Mouse (Mus musculus) neural tube, embryonic 13.5 days (tissue): ENCODE results near the gene Rdh5. TPM values are rescaled to one million over a fixed set of nuclear protein-coding genes. Genes with fewer than 3 reads are reported as not detected.

Experiments used
- ATAC-seq: fragments of 200-750 bp; cut with Nextera tagmentation; 2 replicates; pipeline ENCODE4 v1.8.0; 2017; ENCODE audit warnings: low read depth, mild to moderate bottlenecking, moderate TSS enrichment, moderate library complexity
- H3K27ac ChIP-seq: fragments of 300-500 bp; sonication (generic); replicated peaks from 2 replicates; pipeline ENCODE4 v1.5.1; 2015; ENCODE audit warnings: moderate library complexity, mild to moderate bottlenecking, inconsistent platforms
- H3K27me3 ChIP-seq: fragments of 300-500 bp; sonication (generic); 2 replicates; pipeline ENCODE4 v1.6.1; 2015; ENCODE audit warnings: mild to moderate bottlenecking, inconsistent platforms
- H3K36me3 ChIP-seq: fragments of 300-500 bp; sonication (generic); 2 replicates; pipeline ENCODE4 v1.6.1; 2015; ENCODE audit warnings: mild to moderate bottlenecking, inconsistent platforms
- H3K4me1 ChIP-seq: fragments of 300-500 bp; sonication (generic); replicated peaks from 2 replicates; pipeline ENCODE4 v1.6.1; 2015; ENCODE audit warnings: inconsistent platforms
- H3K4me2 ChIP-seq: fragments of 300-500 bp; sonication (generic); 2 replicates; pipeline ENCODE4 v1.6.1; 2015; ENCODE audit warnings: inconsistent platforms, mild to moderate bottlenecking, moderate library complexity
- H3K4me3 ChIP-seq: fragments of 300-500 bp; sonication (generic); 2 replicates; pipeline ENCODE4 v1.5.1; 2015; ENCODE audit warnings: mild to moderate bottlenecking, inconsistent platforms
- H3K9ac ChIP-seq: fragments of 300-500 bp; sonication (generic); 2 replicates; pipeline ENCODE4 v1.6.1; 2015; ENCODE audit warnings: moderate library complexity, mild to moderate bottlenecking, inconsistent platforms
- H3K9me3 ChIP-seq: fragments of 300-500 bp; sonication (generic); 2 replicates; pipeline ENCODE4 v1.6.1; 2016; ENCODE audit warnings: inconsistent platforms
- WGBS: fragments of 180-500 bp; shearing (Covaris S2); methylation state at CpG from one replicate; pipeline ENCODE4 v1.1.7; 2015; 5-methylcytosine and 5-hydroxymethylcytosine counted together
- polyA plus RNA-seq: library from polyadenylated mRNA; unstranded; fragments of >200 nt; fragmentation: Nextera tagmentation; extraction: Ambion mirVana; gene quantifications from 2 replicates; pipeline ENCODE4 v1.2.1, GENCODE M21; 2015

Gene Rdh5
- polyA plus RNA-seq, 1 experiment from 2014 or later, result 14.1 TPM

DNA sequence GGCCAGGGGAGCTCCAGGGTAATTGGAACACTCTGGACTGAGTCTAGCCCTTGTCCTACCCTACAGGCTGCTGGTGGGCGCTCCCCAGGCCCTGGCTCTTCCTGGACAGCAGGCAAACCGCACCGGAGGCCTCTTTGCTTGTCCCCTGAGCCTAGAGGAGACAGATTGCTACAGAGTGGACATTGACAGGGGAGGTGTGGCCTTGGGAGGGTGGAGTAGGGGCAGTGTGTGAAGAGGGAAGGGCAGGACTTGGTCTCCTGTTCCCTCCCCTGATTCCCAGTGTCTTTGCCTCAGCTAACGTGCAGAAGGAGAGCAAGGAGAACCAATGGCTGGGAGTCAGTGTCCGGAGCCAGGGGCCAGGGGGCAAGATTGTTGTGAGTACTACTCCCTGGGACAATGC is 16.3 kb upstream of the Rdh5 start:
- ATAC-seq, result no peak
- H3K36me3 ChIP-seq, result no peaks in the 10 kb centered on the region
- peaks cover 8% of the 10 kb centered on the region; the same call in 1 of the 2 replicates for H3K4me1 ChIP-seq
- H3K4me3 ChIP-seq, result no peak overlapping the region
- 65% methylated on average over 5 of the region's 5 CpGs for WGBS
- H3K9me3 ChIP-seq, result no peaks in the 10 kb centered on the region
- peaks cover 32% of the 10 kb centered on the region for H3K27me3 ChIP-seq
- no peak overlapping the region for H3K4me2 ChIP-seq
- H3K9ac ChIP-seq, result no peak overlapping the region
- no peak overlapping the region for H3K27ac ChIP-seq

DNA sequence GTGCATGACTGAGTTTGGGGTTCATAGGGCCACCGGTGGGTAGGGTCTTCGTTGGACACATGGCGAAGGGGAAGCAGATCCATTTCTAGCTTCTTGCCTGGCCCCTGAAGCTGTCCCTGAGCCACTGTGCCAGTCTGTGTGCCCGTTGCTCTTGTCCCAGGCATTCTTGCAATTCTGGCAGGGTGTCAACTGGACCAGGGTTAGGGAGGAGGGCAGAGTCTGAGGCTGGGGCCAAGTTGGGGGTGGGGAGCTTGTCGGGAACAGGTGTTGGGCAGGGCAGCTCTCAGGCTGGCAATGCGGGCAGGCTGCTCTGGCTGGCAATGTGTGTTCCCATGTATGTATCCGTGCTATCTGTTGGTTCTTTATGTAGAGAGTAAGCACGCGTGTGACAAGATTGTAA is 15.8 kb upstream of the Rdh5 start:
- ATAC-seq, result no peak

GRCm38 (mm10) chr10:128937756-128938390 is 15.2 kb upstream of the Rdh5 start:
- no peak for ATAC-seq
- H3K4me1 ChIP-seq, result peaks cover 17% of the 10 kb centered on the region
- H3K9me3 ChIP-seq, result no peaks in the 10 kb centered on the region
- H3K9ac ChIP-seq, result no peak overlapping the region
- peaks cover 43% of the 10 kb centered on the region for H3K27me3 ChIP-seq
- no peak overlapping the region for H3K4me2 ChIP-seq
- H3K36me3 ChIP-seq, result no peaks in the 10 kb centered on the region
- H3K27ac ChIP-seq, result no peak overlapping the region
- WGBS, result 74% methylated on average over 12 of the region's 12 CpGs
- H3K4me3 ChIP-seq, result no peak overlapping the region

More for the DNA sequence above, 15.8 kb upstream of the Rdh5 start:
- no peak overlapping the region for H3K9ac ChIP-seq
- no peak overlapping the region for H3K4me3 ChIP-seq
- peaks cover 37% of the 10 kb centered on the region for H3K27me3 ChIP-seq
- H3K36me3 ChIP-seq, result no peaks in the 10 kb centered on the region
- no peak overlapping the region for H3K4me2 ChIP-seq
- peaks cover 13% of the 10 kb centered on the region for H3K4me1 ChIP-seq
- no peaks in the 10 kb centered on the region for H3K9me3 ChIP-seq
- WGBS, result 85% methylated on average over 9 of the region's 9 CpGs
- no peak overlapping the region for H3K27ac ChIP-seq

- Histone ChIP-seq H3K27ac (no peak overlapping the region), H3K9me3 (no peaks in the 10 kb centered on the region), H3K9ac (peak overlapping the region; percentile 22; the same call in 1 of the 2 replicates), H3K4me2 (peak overlapping the region; percentile 65), H3K4me3 (peak overlapping the region; percentile 43; the same call in 1 of the 2 replicates), H3K27me3 (peaks cover 62% of the 10 kb centered on the region), H3K36me3 (no peaks in the 10 kb centered on the region), H3K4me1 (peaks cover 17% of the 10 kb centered on the region)
- WGBS, result 67% methylated on average over 8 of the region's 8 CpGs
- no peak for ATAC-seq
Measured at GRCm38 (mm10) chr10:128935826-128936440, 13.2 kb upstream of the Rdh5 start.

DNA sequence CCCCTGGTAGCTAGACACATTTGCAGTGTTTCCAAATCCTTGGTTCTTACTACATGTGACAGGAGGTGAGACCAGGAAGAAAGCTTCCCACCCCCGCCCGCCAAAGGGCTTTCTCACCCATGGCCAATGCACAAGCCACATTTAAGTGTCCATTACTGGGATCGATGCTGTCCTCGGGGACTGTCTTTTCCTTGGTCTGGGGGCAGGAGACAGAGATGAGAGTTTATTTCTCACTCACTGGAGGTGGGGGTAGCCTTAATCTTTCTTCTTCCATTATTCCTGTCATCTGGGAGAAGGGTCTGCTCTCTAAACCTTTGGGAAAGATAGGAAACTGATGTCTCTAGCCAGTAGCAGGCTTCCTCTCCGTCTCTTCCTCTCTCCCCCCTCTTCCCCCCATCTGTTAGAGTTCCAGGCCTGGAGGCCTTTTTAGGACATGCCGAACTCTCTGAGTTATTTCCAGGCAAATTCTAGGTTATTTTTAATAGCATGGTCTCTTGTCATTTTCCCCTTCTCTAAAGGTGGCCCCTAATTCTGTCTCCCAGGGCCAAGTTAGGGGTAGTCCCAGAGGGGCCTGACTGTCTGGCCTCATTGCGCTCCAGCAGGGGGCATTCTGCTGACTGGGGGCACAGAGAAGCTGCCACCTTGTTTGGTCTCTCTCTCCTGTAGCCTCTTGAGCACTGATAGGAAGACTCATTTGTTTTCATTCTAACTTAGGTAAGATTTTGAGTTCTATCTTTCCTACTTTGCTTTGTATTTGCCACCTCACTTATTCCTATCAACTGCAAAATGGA is 12.5 kb upstream of the Rdh5 start:
- peak overlapping the region; percentile 56; the same call in 1 of the 2 replicates for H3K9ac ChIP-seq
- no peak for ATAC-seq
- H3K9me3 ChIP-seq, result no peaks in the 10 kb centered on the region
- H3K27ac ChIP-seq, result no peak overlapping the region; the same call in 1 of the 2 replicates
- peak overlapping the region; percentile 65 for H3K4me2 ChIP-seq
- 68% methylated on average over 7 of the region's 7 CpGs for WGBS
- H3K4me3 ChIP-seq, result peak overlapping the region; percentile 43; the same call in 1 of the 2 replicates
- H3K36me3 ChIP-seq, result no peaks in the 10 kb centered on the region
- peaks cover 65% of the 10 kb centered on the region for H3K27me3 ChIP-seq
- peaks cover 17% of the 10 kb centered on the region for H3K4me1 ChIP-seq

DNA sequence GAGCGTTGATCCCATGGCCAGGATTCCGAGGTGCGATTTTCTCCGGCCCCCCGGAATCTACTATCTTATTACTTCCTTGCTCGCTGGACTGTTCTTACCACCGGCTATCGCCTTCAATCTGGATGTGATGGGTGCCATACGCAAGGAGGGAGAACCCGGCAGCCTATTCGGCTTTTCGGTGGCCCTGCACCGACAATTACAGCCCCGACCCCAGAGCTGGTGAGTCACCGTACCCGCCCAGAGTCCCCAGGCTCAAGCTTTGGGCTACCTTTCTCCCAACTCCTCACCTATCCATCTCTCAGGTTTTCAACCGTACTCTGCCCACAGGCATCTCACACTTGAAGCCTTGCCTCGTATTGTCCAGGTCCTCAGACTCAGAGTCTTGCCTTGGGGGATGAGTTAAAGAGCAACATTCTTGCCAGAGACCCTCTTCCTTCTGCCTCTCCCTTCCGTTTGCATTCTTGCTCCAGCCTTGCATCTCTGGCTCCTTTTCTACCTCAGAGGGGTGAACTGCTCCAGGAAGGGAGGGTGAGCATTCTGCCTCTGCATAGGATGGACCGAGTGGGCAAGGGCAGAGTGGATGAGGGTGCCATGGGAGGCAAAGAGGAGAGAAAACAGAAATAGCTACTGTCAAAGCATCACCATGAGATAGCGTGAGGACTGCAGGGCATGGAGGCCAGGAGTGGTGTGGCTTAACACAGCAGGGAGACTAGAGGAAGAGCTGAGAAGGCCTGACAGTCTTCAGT is 11.5 kb upstream of the Rdh5 start:
- 4% methylated on average over 21 of the region's 21 CpGs for WGBS
- 0 out of 2 replicates have a peak, but pooled peaks have one; percentile 21 for ATAC-seq
- peaks cover 17% of the 10 kb centered on the region for H3K4me1 ChIP-seq

DNA sequence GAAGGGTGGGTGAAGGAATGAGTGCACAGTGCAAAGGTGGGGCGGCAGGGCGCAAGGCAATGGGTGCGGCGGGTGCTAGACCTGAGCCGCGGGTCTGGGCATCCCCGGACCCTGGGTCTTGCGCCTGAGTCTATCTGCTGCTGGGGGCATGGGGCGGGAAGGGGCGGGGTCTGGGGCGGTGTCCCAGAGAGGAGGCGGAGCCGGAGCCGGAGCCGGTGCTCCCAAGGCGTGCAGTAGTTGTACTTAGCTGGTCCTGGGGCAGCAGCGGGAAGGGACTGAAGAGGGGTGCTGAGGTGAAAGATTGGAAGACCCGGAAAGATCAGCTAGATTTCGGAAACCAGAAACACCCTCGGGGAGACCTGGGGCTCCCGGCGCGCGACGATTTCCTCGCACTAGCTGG is 10.9 kb upstream of the Rdh5 start, which contains the start of gene Itga7:
Gene Itga7, plus strand, starts transcription at position 245 of the 400 bp plus-strand sequence.
- H3K27me3 ChIP-seq, result peaks cover 80% of the 10 kb centered on the region
- H3K27ac ChIP-seq, result peak within 1 kb of the TSS; percentile 52
- 1% methylated on average over 26 of the region's 26 CpGs for WGBS
- H3K9me3 ChIP-seq, result no peaks in the 10 kb centered on the region
- peak within 1 kb of the TSS; percentile 56 for H3K9ac ChIP-seq
- H3K36me3 ChIP-seq, result no peaks in the 10 kb centered on the region
- peak; percentile 70 for ATAC-seq
- peak within 1 kb of the TSS; percentile 65 for H3K4me2 ChIP-seq
- H3K4me3 ChIP-seq, result peak within 1 kb of the TSS; percentile 43
- H3K4me1 ChIP-seq, result peaks cover 17% of the 10 kb centered on the region

More for the DNA sequence above, 11.5 kb upstream of the Rdh5 start:
- Histone ChIP-seq H3K9ac (peak overlapping the region; percentile 56), H3K27me3 (peaks cover 74% of the 10 kb centered on the region), H3K9me3 (no peaks in the 10 kb centered on the region), H3K4me3 (peak overlapping the region; percentile 43), H3K27ac (peak overlapping the region; percentile 52), H3K36me3 (no peaks in the 10 kb centered on the region), H3K4me2 (peak overlapping the region; percentile 65)

DNA sequence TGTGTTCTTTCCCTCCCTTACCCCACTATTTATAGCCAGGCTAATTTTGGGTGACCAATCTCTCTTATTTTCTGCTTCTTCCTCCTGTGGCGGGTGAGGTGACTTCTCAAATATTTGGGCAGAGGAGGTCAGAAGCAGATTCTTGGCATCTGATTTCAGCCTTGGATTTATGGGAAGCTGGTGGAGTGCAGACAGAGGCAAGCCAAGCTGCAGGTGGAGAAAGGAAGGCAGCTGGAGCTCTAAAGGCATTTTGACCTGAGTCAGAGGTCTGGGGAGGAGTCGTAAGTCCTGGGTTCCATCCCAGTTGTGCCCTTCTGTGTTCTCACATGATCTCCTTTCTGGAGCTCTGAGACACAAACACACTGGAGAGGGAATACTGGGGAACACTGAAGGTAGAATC is 8.8 kb upstream of the Rdh5 start:
- no peak overlapping the region for H3K27ac ChIP-seq
- WGBS, result 82% methylated on average over 2 of the region's 2 CpGs
- H3K4me1 ChIP-seq, result peaks cover 21% of the 10 kb centered on the region
- no peaks in the 10 kb centered on the region for H3K36me3 ChIP-seq
- no peak for ATAC-seq
- no peaks in the 10 kb centered on the region for H3K9me3 ChIP-seq
- no peak overlapping the region for H3K9ac ChIP-seq
- H3K27me3 ChIP-seq, result peaks cover 90% of the 10 kb centered on the region
- no peak overlapping the region for H3K4me2 ChIP-seq
- H3K4me3 ChIP-seq, result no peak overlapping the region

DNA sequence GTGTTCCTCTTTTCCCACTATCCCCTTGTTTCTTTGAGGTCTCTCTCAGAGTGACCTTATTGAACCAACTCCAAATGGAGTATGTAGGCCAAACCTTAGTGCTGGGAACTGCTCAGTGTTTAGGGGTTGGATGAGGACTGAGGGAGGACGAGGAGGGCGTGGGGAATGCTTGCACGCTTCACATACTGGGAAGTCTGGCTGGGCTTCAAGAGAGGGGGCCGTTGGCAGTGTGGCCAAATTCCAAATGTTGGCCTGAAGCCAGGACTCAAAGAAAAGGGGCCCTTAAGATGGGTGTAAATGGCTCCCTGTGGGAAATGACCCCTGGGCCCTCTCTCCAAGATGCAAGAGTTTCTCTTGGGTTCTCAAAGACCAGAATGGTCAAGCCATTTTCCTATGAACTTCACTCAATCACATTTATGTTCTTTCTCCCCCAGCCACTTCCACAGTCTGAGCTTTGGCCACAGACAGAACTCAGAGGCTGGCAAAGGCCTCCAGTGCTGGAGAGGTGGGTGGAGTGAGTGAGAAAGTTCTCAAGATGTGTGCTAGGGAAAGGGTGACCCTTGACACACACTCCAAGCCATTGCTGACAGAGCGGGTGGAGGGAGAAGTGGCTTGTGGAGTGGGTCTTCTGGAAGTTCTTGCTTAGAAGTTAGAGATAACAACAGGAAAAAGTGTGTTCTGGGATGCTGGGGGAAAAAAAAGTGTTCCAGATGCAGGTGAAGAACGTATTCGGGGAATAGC is 7.1 kb upstream of the Rdh5 start:
- Histone ChIP-seq H3K4me2 (no peak overlapping the region), H3K9ac (no peak overlapping the region), H3K36me3 (no peaks in the 10 kb centered on the region), H3K4me1 (peaks cover 21% of the 10 kb centered on the region), H3K4me3 (no peak overlapping the region), H3K27me3 (peaks cover 73% of the 10 kb centered on the region), H3K9me3 (no peaks in the 10 kb centered on the region), H3K27ac (no peak overlapping the region)
- 61% methylated on average over 7 of the region's 7 CpGs for WGBS
- ATAC-seq, result no peak

- WGBS, result 31% methylated on average over 4 of the region's 4 CpGs
- no peak overlapping the region for H3K4me3 ChIP-seq
- H3K27me3 ChIP-seq, result peaks cover 59% of the 10 kb centered on the region
- H3K36me3 ChIP-seq, result no peaks in the 10 kb centered on the region
- H3K9ac ChIP-seq, result peak overlapping the region; percentile 14; the same call in 1 of the 2 replicates
- H3K4me2 ChIP-seq, result no peak overlapping the region
- no peak for ATAC-seq
- H3K27ac ChIP-seq, result no peak overlapping the region
- H3K4me1 ChIP-seq, result peaks cover 15% of the 10 kb centered on the region
- no peaks in the 10 kb centered on the region for H3K9me3 ChIP-seq
Measured at GRCm38 (mm10) chr10:128928356-128928755, 5.7 kb upstream of the Rdh5 start.

GRCm38 (mm10) chr10:128923935-128924334 is 1.2 kb upstream of the Rdh5 start, which contains the start of gene Bloc1s1:
Bloc1s1 (minus strand) TSS chr10:128924035.
- 57% methylated on average over 9 of the region's 9 CpGs for WGBS
- H3K27ac ChIP-seq, result peak within 1 kb of the TSS; percentile 96
- H3K4me2 ChIP-seq, result peak within 1 kb of the TSS; percentile 80
- H3K9ac ChIP-seq, result peak within 1 kb of the TSS; percentile 89
- H3K36me3 ChIP-seq, result 0 out of 2 replicates have a peak, but pooled peaks cover 3% of the 10 kb centered on the region
- no peaks in the 10 kb centered on the region for H3K9me3 ChIP-seq
- ATAC-seq, result no peak
- H3K4me3 ChIP-seq, result peak within 1 kb of the TSS; percentile 86
- H3K27me3 ChIP-seq, result peaks cover 21% of the 10 kb centered on the region
- H3K4me1 ChIP-seq, result peaks cover 51% of the 10 kb centered on the region
